Mouse (Mus musculus) midbrain, embryonic 16.5 days (tissue): ENCODE results near the gene Olfr1281. TPM values are rescaled to one million over a fixed set of nuclear protein-coding genes. Genes with fewer than 3 reads are reported as not detected.
"Not testable (repeated sequence)": the region's sequence is repeated elsewhere in the genome, so short reads cannot be mapped to it uniquely, and the experiment has no call there.

ENCODE experiments used
- ATAC-seq: fragments of 200-750 bp; cut with Nextera tagmentation; 2 replicates; pipeline ENCODE4 v1.8.0; 2017; ENCODE audit warnings: moderate TSS enrichment
- H3K27ac ChIP-seq: fragments of 300-500 bp; sonication (generic); 2 replicates; pipeline ENCODE4 v1.5.1; 2014; ENCODE audit warnings: mild to moderate bottlenecking, low read length, mixed read lengths
- H3K27me3 ChIP-seq: fragments of 300-500 bp; sonication (generic); 2 replicates; pipeline ENCODE4 v1.6.1; 2014; ENCODE audit warnings: low read depth, low read length, mixed read lengths; ENCODE audit not compliant: control insufficient read depth, insufficient read depth
- H3K36me3 ChIP-seq: fragments of 300-500 bp; sonication (generic); 2 replicates; pipeline ENCODE4 v1.6.1; 2014; ENCODE audit warnings: mild to moderate bottlenecking, low read length, moderate library complexity, mixed read lengths; ENCODE audit not compliant: control insufficient read depth, insufficient read depth
- H3K4me1 ChIP-seq: fragments of 300-500 bp; sonication (generic); 2 replicates; pipeline ENCODE4 v1.6.1; 2014; ENCODE audit warnings: mild to moderate bottlenecking, low read length, mixed read lengths; ENCODE audit not compliant: control insufficient read depth, insufficient read depth
- H3K4me2 ChIP-seq: fragments of 300-500 bp; sonication (generic); 2 replicates; pipeline ENCODE4 v1.6.1; 2014; ENCODE audit warnings: mild to moderate bottlenecking, low read length, mixed read lengths
- H3K4me3 ChIP-seq: fragments of 300-500 bp; sonication (generic); 2 replicates; pipeline ENCODE4 v1.5.1; 2014; ENCODE audit warnings: low read depth, mild to moderate bottlenecking, low read length, moderate library complexity, mixed read lengths
- H3K9ac ChIP-seq: fragments of 300-500 bp; sonication (generic); 2 replicates; pipeline ENCODE4 v1.6.1; 2014; ENCODE audit warnings: low read depth, low read length, mixed read lengths
- H3K9me3 ChIP-seq: fragments of 300-500 bp; sonication (generic); replicated peaks from 2 replicates; pipeline ENCODE4 v1.6.1; 2014; ENCODE audit warnings: mild to moderate bottlenecking, low read length, mixed read lengths; ENCODE audit not compliant: control insufficient read depth, poor library complexity, severe bottlenecking
- WGBS: fragments of 180-500 bp; shearing (Covaris S2); extraction: QIAGEN DNeasy Blood & Tissue Kit; methylation state at CpG from one replicate; pipeline ENCODE4 v1.1.7; 2014; 5-methylcytosine and 5-hydroxymethylcytosine counted together
- polyA plus RNA-seq: library from polyadenylated mRNA; unstranded; fragments of >200 nt; fragmentation: Nextera tagmentation; extraction: Ambion mirVana; gene quantifications from 2 replicates; pipeline ENCODE4 v1.2.1, GENCODE M21; 2015

The Olfr1281 gene
- polyA plus RNA-seq = not detected in 2 replicates

DNA sequence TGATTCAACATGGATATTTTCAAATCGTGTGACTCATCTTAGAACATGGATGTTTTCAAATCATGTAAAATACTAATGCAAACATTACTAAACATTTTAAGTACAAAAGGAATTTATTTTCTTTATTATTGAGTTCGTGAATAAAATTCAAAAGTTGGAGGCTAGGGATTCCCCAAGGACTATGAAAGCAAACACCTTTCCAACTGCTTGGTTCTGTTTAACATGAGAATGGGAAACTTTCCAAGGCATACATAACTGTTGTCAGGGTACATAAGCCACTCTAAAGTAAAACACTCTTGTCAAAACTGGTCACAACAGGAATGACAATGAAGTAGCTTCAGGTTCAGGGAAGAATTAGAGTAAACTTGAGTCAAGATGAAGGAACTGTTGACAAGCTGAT is at the start of gene Olfr1281:
TSS of gene Olfr1281 (plus strand) at position 301 of the 400 bp plus-strand sequence.
- Histone ChIP-seq H3K27ac (no peak within 1 kb of the TSS), H3K4me3 (no peak within 1 kb of the TSS), H3K9ac (no peak within 1 kb of the TSS), H3K36me3 (no peaks in the 10 kb centered on the region), H3K27me3 (no peaks in the 10 kb centered on the region), H3K4me1 (no peaks in the 10 kb centered on the region), H3K9me3 (no peaks in the 10 kb centered on the region), H3K4me2 (no peak within 1 kb of the TSS)
- WGBS = 72% methylated on average over 2 of the region's 2 CpGs
- no peak for ATAC-seq

DNA sequence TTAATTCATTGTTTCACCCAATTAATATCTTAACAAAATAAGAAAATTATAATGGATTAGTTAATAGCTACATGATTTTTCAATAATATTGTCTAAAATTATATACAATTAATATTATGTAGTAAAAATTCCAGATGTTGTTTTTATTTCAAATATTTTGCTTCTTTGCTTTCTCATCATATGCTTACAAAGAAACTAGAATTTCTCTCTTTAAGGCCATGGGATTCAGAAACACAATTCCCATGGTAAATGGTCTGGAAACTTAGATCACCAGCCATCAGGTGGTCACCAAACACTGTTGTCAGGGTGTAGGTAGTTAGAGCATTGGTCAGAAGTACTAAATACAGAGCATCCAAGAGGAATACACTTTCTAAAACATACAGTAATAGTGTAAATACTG is 36.5 kb upstream of the Olfr1281 start, which contains the start of gene Olfr1278:
TSS of gene Olfr1278 (plus strand) at position 301 of the 400 bp plus-strand sequence.
- no peaks in the 10 kb centered on the region for H3K9me3 ChIP-seq
- no peak for ATAC-seq
- no peaks in the 10 kb centered on the region for H3K36me3 ChIP-seq
- H3K9ac ChIP-seq = no peak within 1 kb of the TSS
- H3K4me1 ChIP-seq = no peaks in the 10 kb centered on the region
- H3K4me2 ChIP-seq = no peak within 1 kb of the TSS
- H3K4me3 ChIP-seq = no peak within 1 kb of the TSS
- no peak within 1 kb of the TSS for H3K27ac ChIP-seq
- H3K27me3 ChIP-seq = no peaks in the 10 kb centered on the region

GRCm38 (mm10) chr2:111298541-111298940 is 27.8 kb upstream of the Olfr1281 start:
- H3K9ac ChIP-seq = no peak overlapping the region
- no peak for ATAC-seq
- H3K4me1 ChIP-seq = no peaks in the 10 kb centered on the region
- H3K9me3 ChIP-seq = 0 out of 2 replicates have a peak, but pooled peaks cover 3% of the 10 kb centered on the region
- H3K27me3 ChIP-seq = no peaks in the 10 kb centered on the region
- no peak overlapping the region for H3K27ac ChIP-seq
- H3K4me2 ChIP-seq = no peak overlapping the region
- H3K36me3 ChIP-seq = no peaks in the 10 kb centered on the region
- H3K4me3 ChIP-seq = no peak overlapping the region

DNA sequence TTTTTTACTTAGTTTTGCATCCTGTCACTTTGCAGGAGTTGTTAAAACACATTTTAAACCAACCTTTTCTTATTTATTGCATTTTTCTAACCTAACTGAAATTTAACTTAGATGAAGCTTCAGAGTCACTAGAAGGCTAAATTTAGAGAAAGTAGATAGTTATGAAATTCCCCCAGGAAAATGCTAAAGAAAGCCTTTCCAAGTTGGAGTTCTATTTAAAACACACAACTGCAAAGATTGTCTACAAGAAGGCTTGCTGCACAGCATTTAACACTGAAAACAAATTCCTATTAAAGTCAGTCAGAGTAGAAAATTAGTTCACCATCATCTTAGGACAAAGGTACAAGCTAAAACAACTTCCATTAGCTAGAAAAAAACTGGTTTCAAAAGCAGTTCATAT is 25.9 kb upstream of the Olfr1281 start, which contains the start of gene Olfr1279:
TSS of gene Olfr1279 (plus strand) at position 262 of the 400 bp plus-strand sequence.
- Histone ChIP-seq H3K36me3 (no peaks in the 10 kb centered on the region), H3K27ac (no peak within 1 kb of the TSS), H3K9ac (no peak within 1 kb of the TSS), H3K27me3 (no peaks in the 10 kb centered on the region), H3K4me2 (no peak within 1 kb of the TSS), H3K4me1 (no peaks in the 10 kb centered on the region), H3K9me3 (0 out of 2 replicates have a peak, but pooled peaks cover 3% of the 10 kb centered on the region), H3K4me3 (no peak within 1 kb of the TSS)
- no peak for ATAC-seq

GRCm38 (mm10) chr2:111313717-111314116 is 12.6 kb upstream of the Olfr1281 start, which contains the start of gene Olfr1280:
Gene Olfr1280, plus strand, starts transcription at chr2:111314017.
- H3K4me3 ChIP-seq = no peak within 1 kb of the TSS
- no peak within 1 kb of the TSS for H3K27ac ChIP-seq
- no peaks in the 10 kb centered on the region for H3K36me3 ChIP-seq
- no peaks in the 10 kb centered on the region for H3K27me3 ChIP-seq
- ATAC-seq = no peak
- no peak within 1 kb of the TSS for H3K4me2 ChIP-seq
- no peaks in the 10 kb centered on the region for H3K9me3 ChIP-seq
- H3K9ac ChIP-seq = no peak within 1 kb of the TSS
- no peaks in the 10 kb centered on the region for H3K4me1 ChIP-seq

GRCm38 (mm10) chr2:111333721-111334120 is 7.4 kb downstream of the Olfr1281 start:
- not testable (repeated sequence) for H3K4me1 ChIP-seq, H3K36me3 ChIP-seq, H3K9ac ChIP-seq, H3K27me3 ChIP-seq, H3K4me3 ChIP-seq, H3K27ac ChIP-seq, H3K4me2 ChIP-seq, H3K9me3 ChIP-seq, ATAC-seq
- 90% methylated on average over 5 of the region's 5 CpGs for WGBS

- 80% methylated on average over 2 of the region's 2 CpGs for WGBS
- Histone ChIP-seq H3K27ac (no peak within 1 kb of the TSS), H3K9me3 (no peaks in the 10 kb centered on the region), H3K27me3 (no peaks in the 10 kb centered on the region), H3K9ac (no peak within 1 kb of the TSS), H3K4me1 (no peaks in the 10 kb centered on the region), H3K4me3 (no peak within 1 kb of the TSS), H3K36me3 (no peaks in the 10 kb centered on the region), H3K4me2 (no peak within 1 kb of the TSS)
- no peak for ATAC-seq
Observed at GRCm38 (mm10) chr2:111335976-111336375, 9.7 kb downstream of the Olfr1281 start, which contains the start of gene Olfr1282. Gene Olfr1282, minus strand, starts transcription at chr2:111336076.

- Histone ChIP-seq H3K4me1 (no peaks in the 10 kb centered on the region), H3K27ac (no peak within 1 kb of the TSS), H3K9ac (no peak within 1 kb of the TSS), H3K4me3 (no peak within 1 kb of the TSS), H3K36me3 (no peaks in the 10 kb centered on the region), H3K27me3 (no peaks in the 10 kb centered on the region), H3K4me2 (no peak within 1 kb of the TSS), H3K9me3 (no peaks in the 10 kb centered on the region)
- no peak for ATAC-seq
- WGBS = 80% methylated on average over 2 of the region's 2 CpGs
Observed at GRCm38 (mm10) chr2:111366490-111366889, 40.2 kb downstream of the Olfr1281 start, which contains the start of gene Olfr1283. Gene Olfr1283, plus strand, starts transcription at chr2:111366790.

DNA sequence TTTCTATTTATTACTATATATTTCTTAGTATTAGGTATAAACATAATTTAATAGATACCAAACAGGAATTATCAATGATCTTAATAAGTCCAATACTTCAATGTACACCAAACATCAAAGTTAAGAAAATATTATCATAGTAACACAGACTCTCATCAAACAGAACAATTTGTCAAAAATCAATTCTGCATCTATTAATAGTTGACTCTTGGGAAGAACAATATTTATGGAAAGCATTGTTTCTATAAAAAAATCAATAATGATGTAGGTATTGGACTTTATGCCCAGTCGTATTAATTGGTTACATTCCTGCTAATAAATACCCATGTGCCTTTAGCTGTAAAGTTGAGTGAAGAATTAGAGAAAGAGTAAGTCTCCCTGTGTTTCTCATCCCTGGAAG is 48.9 kb downstream of the Olfr1281 start, which contains the start of gene Olfr1284:
TSS of gene Olfr1284 (plus strand) at position 301 of the 400 bp plus-strand sequence.
- 89% methylated on average over 1 of the region's 1 CpGs for WGBS

More for the DNA sequence above, 48.9 kb downstream of the Olfr1281 start, which contains the start of gene Olfr1284:
- Histone ChIP-seq H3K27ac (no peak within 1 kb of the TSS), H3K27me3 (no peaks in the 10 kb centered on the region), H3K4me1 (no peaks in the 10 kb centered on the region), H3K9me3 (no peaks in the 10 kb centered on the region), H3K4me3 (no peak within 1 kb of the TSS), H3K9ac (no peak within 1 kb of the TSS), H3K4me2 (no peak within 1 kb of the TSS), H3K36me3 (no peaks in the 10 kb centered on the region)
- ATAC-seq = no peak
